Mouse (Mus musculus) 3134 (cell line): ENCODE measurements around the gene 4930544D05Rik.
A peak's percentile ranks its signal among the peaks of the same experiment; 100 is the strongest.

ENCODE experiments used
- DNase-seq: peaks from one replicate; pipeline ENCODE4 v3.0.0-alpha.2; 2011; ENCODE audit warnings: low spot score; ENCODE audit not compliant: insufficient read length; ENCODE audit errors: extremely low read depth

Gene 4930544D05Rik

DNA sequence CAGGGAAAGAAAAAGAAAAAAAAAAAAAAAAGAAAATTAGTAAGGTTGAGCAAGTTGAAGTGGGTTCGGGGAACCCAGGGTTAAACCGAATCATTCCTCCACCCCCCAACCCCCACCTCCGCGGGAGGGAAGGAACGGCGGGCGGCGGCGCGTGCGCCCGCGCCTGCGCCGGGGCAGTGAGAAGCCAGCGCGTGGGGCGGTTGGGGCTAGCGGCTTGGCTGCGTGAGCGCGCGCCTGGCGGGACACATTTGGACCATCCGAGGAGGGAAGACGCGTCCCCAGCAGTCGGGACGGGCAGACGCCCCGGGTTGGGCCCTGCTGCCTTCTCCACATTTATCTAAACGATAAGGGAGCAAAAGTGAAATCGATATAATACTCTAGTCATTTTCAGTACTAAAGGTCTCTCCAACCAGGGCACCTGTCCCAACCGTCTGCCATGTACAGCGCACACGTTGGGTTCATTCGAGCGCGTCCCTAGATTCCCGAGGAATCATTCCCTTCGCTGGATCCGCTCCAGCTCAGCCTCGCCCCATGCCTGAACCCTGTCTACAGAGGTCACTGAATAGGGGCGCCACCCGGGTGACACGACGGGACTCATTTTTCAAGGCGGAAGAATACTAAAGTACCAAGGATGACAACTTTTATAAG, 39.4 kb downstream of the 4930544D05Rik start:
- DNase-seq: peak; percentile 93

DNA sequence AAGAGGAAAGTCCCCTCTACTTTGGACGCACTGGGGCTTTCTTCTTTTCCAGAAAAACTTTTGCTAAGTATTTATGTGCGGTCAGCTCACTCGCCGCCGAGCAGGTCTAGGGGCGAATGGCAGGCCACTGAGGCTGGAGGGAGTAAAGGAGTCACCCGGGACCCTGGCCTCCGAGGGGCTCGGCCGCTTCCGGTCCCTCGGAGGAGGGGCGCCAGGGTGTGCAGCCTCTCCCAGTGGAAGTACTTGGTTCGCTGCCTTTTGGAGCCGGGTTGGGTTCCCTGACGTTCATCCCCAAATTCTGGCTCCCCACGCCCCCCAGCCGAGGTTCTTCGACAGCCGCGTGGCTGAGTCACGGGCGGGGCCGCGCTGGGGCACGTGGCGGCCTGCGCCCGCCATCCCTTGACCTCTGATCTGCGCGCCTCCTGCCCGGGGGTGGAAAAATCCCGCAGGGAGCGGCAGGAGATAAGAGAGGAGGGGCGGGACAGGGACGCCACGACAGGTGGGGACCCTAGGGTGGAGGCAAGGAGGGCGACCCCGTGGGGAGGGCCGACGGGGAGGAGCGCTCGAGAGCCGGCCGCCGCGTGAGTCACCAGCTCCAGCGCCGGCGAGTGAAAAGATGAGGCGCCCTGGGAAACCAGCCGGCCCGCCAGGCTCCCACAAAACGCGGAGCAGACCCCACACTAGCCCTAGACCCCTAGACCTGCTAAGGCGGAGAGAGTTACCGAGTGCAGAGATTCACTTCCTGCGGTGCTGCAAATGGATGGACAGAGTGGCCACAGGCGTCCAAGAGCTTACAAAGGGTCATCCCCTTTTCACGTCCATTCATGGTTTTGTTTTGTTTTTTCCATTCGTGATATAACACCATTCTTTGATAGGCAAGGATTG, 40.2 kb downstream of the 4930544D05Rik start:
- DNase-seq: peak; percentile 87

- no peak for DNase-seq
Measured at GRCm38 (mm10) chr11:70656456-70656927, 40.8 kb downstream of the 4930544D05Rik start.

GRCm38 (mm10) chr11:70656964-70657363, 41.3 kb downstream of the 4930544D05Rik start, which contains the start of gene Eno3:
Gene Eno3 (plus strand): TSS chr11:70657202.
- no peak for DNase-seq

DNA sequence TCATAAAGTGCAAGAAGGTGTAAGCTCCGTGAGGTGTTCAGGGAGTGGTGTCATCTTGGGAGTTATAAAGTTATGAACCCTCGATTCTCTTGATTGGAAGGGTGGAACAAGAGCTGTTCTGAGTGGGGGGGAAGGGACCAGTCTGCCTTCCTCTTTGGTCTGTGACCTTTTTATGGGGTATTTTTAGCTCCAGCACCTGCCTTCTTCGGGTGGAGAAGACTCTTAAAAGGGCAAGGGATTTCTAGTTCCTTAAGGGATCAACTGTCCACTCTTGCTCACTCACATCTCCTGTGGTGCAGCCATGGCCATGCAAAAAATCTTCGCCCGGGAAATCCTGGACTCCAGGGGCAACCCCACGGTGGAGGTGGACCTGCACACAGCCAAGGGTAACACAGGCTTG, 41.9 kb downstream of the 4930544D05Rik start:
- no peak for DNase-seq

- no peak for DNase-seq
Measured at GRCm38 (mm10) chr11:70657991-70658390, 42.3 kb downstream of the 4930544D05Rik start.

- DNase-seq: no peak
Measured at GRCm38 (mm10) chr11:70658521-70658920, 42.9 kb downstream of the 4930544D05Rik start.

GRCm38 (mm10) chr11:70658942-70659341, 43.3 kb downstream of the 4930544D05Rik start:
- no peak for DNase-seq

- no peak for DNase-seq
Measured at GRCm38 (mm10) chr11:70660571-70660970, 44.9 kb downstream of the 4930544D05Rik start.

DNA sequence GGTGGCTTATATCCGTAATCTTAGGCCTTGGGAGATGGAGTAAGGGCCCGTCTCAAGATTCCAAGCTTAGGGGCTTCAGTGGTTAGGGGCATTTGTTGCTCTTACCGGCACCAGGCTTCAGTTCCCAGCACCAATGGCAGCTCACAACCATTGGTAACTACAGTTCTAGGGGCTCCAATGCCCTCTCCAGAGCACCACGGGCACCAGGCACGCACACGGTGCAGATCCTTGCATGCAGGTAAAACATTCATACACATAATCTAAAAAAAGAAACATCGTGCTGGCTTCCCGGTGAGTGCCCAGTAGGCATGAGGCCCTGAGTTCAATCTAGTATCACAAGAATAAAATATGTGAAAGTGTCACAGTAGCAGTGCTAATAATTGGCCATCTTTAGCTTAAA, 47.5 kb downstream of the 4930544D05Rik start:
- no peak for DNase-seq

- no peak for DNase-seq
Measured at GRCm38 (mm10) chr11:70663957-70664356, 48.3 kb downstream of the 4930544D05Rik start.

DNA sequence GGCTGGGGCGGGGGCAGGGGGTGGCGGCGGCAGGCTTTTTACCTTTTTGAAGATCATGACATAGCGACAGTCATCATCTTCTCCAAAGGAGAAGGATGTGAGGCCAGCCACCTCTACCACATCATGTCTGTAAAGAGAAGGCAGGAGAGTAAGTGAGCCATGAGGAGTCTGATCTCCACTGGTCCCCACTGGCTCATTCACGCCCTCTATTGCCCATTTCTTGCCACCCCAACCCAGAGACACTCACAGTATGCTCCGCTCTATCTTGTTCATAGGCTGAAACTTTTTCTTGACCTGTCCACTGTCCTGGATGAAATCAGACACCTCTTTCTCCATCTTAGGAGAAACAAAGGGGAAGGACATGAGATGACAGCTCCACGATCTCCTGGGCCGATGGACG, 49.1 kb downstream of the 4930544D05Rik start:
- DNase-seq: no peak
